Mouse (Mus musculus) Patski (cell line): Measurements from ENCODE around the gene Gm12248. TPM values are rescaled to one million over a fixed set of nuclear protein-coding genes. Genes with fewer than 3 reads are reported as not detected.

Experiments used
- ATAC-seq: fragments of 100-300 bp; one replicate; pipeline ENCODE4 v1.8.0; 2021
- CTCF ChIA-PET: fragments of 350-600 bp; sonication (Branson Sonifier 250); formaldehyde crosslinking; loops from one replicate; lab custom pipeline; 2022; ENCODE audit warnings: inconsistent platforms; lab: Charles Lee
- POLR2A ChIA-PET: fragments of 350-600 bp; sonication (Branson Sonifier 250); formaldehyde crosslinking; loops from one replicate; lab custom pipeline; 2022; ENCODE audit warnings: antibody characterized with exemption, inconsistent platforms; lab: Charles Lee
- DNase-seq: peaks from one replicate; pipeline ENCODE4 v3.0.0-alpha.2; 2011; ENCODE audit warnings: low read depth, low spot score
- H3K27me3 ChIP-seq: fragments of 371-371 bp; one replicate; pipeline ENCODE4 v1.5.1; 2021
- CTCF ChIP-seq: fragments of 100-300 bp; IDR thresholded peaks from one replicate; pipeline ENCODE4 v1.5.1; 2021
- in situ Hi-C: fragments of 300-500 bp; cut with MboI; formaldehyde crosslinking; loops from 3 replicates; pipeline ENCODE4 v1.11.1; 2018; ENCODE audit warnings: low pct_unique_long_range_greater_than_20kb, mixed read lengths
- polyA plus RNA-seq: library from polyadenylated mRNA; unstranded; gene quantifications from one replicate; pipeline ENCODE4 v1.2.3, GENCODE M21; 2021

Gene Gm12248
- polyA plus RNA-seq, 1 experiment from 2014 or later = not detected

GRCm38 (mm10) chr11:58123711-58124110 is 30.8 kb upstream of the Gm12248 start:
- ATAC-seq = no peak
- ChIA-PET POLR2A (no interaction called here), CTCF (no interaction called here)
- H3K27me3 ChIP-seq = no peaks in the 10 kb centered on the region
- no peak for DNase-seq
- in situ Hi-C loops = no loop called here
- no peak for TF ChIP-seq CTCF

GRCm38 (mm10) chr11:58121351-58121750 is 28.4 kb upstream of the Gm12248 start:
- H3K27me3 ChIP-seq = no peaks in the 10 kb centered on the region
- ChIA-PET CTCF (interaction anchor here (0.9 kb wide), 1 partner anchor 9 kb away, joined by 3 read pairs; no protein-coding TSS in a partner anchor), POLR2A (interaction anchor here (0.7 kb wide), 1 partner anchor 14 kb away, joined by 5 read pairs; no protein-coding TSS in a partner anchor)
- in situ Hi-C loops = no loop called here
- TF ChIP-seq CTCF = no peak
- DNase-seq (no peak), ATAC-seq (no peak)

- TF ChIP-seq CTCF = no peak
- POLR2A ChIA-PET = interaction anchor here (0.7 kb wide), 2 partner anchors 14 to 105 kb away, joined by 4 to 5 read pairs; no protein-coding TSS in a partner anchor
- no peak for DNase-seq
- ATAC-seq = no peak
- in situ Hi-C loops = no loop called here
- CTCF ChIA-PET = interaction anchor here (0.9 kb wide), 1 partner anchor 10 kb away, joined by 3 read pairs; no protein-coding TSS in a partner anchor
- H3K27me3 ChIP-seq = no peaks in the 10 kb centered on the region
Observed at GRCm38 (mm10) chr11:58120655-58121054, 27.7 kb upstream of the Gm12248 start.

- no peak for DNase-seq
- in situ Hi-C loops = no loop called here
- no peaks in the 10 kb centered on the region for H3K27me3 ChIP-seq
- POLR2A ChIA-PET = no interaction called here
- ATAC-seq = no peak
- CTCF ChIA-PET = no interaction called here
- TF ChIP-seq CTCF = no peak
Observed at GRCm38 (mm10) chr11:58117044-58117652, 24.2 kb upstream of the Gm12248 start.

GRCm38 (mm10) chr11:58116560-58116959 is 23.6 kb upstream of the Gm12248 start:
- H3K27me3 ChIP-seq = no peaks in the 10 kb centered on the region
- in situ Hi-C loops = no loop called here
- ChIA-PET POLR2A (no interaction called here), CTCF (interaction anchor here (0.7 kb wide), 1 partner anchor 166 kb away, joined by 3 read pairs; no protein-coding TSS in a partner anchor)
- DNase-seq (no peak), ATAC-seq (no peak)
- no peak for TF ChIP-seq CTCF

- H3K27me3 ChIP-seq = no peaks in the 10 kb centered on the region
- POLR2A ChIA-PET = no interaction called here
- CTCF ChIA-PET = interaction anchor here (1.2 kb wide), 1 partner anchor 56 kb away, joined by 3 read pairs; no protein-coding TSS in a partner anchor
- in situ Hi-C loops = no loop called here
- no peak for ATAC-seq
- no peak for TF ChIP-seq CTCF
- DNase-seq = no peak
Observed at GRCm38 (mm10) chr11:58107664-58108337, 14.9 kb upstream of the Gm12248 start.

- POLR2A ChIA-PET = no interaction called here
Observed at GRCm38 (mm10) chr11:58107009-58107408, 14.1 kb upstream of the Gm12248 start.

GRCm38 (mm10) chr11:58104351-58104791 is 11.4 kb upstream of the Gm12248 start:
- no peak for TF ChIP-seq CTCF
- DNase-seq (peak; percentile 19), ATAC-seq (peak; percentile 51)
- in situ Hi-C loops = loop anchor here (5.0 kb wide), 1 partner anchor 92 kb away; no protein-coding TSS in a partner anchor
- H3K27me3 ChIP-seq = no peaks in the 10 kb centered on the region
- ChIA-PET CTCF (no interaction called here), POLR2A (no interaction called here)

More at GRCm38 (mm10) chr11:58107009-58107408, 14.1 kb upstream of the Gm12248 start:
- no peaks in the 10 kb centered on the region for H3K27me3 ChIP-seq
- in situ Hi-C loops = no loop called here
- DNase-seq (no peak), ATAC-seq (no peak)
- CTCF ChIA-PET = interaction anchor here (1.2 kb wide), 1 partner anchor 57 kb away, joined by 3 read pairs; no protein-coding TSS in a partner anchor
- TF ChIP-seq CTCF = no peak

- ATAC-seq (peak; percentile 89), DNase-seq (peak; percentile 89)
- POLR2A ChIA-PET = interaction anchor here (0.9 kb wide), 1 partner anchor 38 kb away, joined by 3 read pairs; no protein-coding TSS in a partner anchor
- H3K27me3 ChIP-seq = no peaks in the 10 kb centered on the region
- TF ChIP-seq CTCF = no peak
- in situ Hi-C loops = loop anchor here (5.0 kb wide), 1 partner anchor 92 kb away; no protein-coding TSS in a partner anchor
- CTCF ChIA-PET = no interaction called here
Observed at GRCm38 (mm10) chr11:58103697-58104306, 10.9 kb upstream of the Gm12248 start, which contains the start of gene Cnot8. Gene Cnot8, plus strand, starts transcription at chr11:58104153.

- ATAC-seq (peak; percentile 19), DNase-seq (no peak)
- CTCF ChIA-PET = no interaction called here
- in situ Hi-C loops = loop anchor here (5.0 kb wide), 1 partner anchor 91 kb away; no protein-coding TSS in a partner anchor
- H3K27me3 ChIP-seq = no peaks in the 10 kb centered on the region
- POLR2A ChIA-PET = interaction anchor here (0.9 kb wide), 1 partner anchor 38 kb away, joined by 3 read pairs; no protein-coding TSS in a partner anchor
- TF ChIP-seq CTCF = no peak
Observed at GRCm38 (mm10) chr11:58103344-58103653, 10.4 kb upstream of the Gm12248 start.
